Mouse (Mus musculus) midbrain, postnatal 0 days (tissue): ENCODE data around the gene Acoxl. TPM values are rescaled to one million over a fixed set of nuclear protein-coding genes. Genes with fewer than 3 reads are reported as not detected.
A peak's percentile ranks its signal among the peaks of the same experiment; 100 is the strongest.

Source experiments
- ATAC-seq: fragments of 200-750 bp; cut with Nextera tagmentation; 2 replicates; pipeline ENCODE4 v1.8.0; 2017; ENCODE audit warnings: moderate number of reproducible peaks, mild to moderate bottlenecking, moderate TSS enrichment, moderate library complexity; ENCODE audit not compliant: low FRiP score
- DNase-seq: peaks from one replicate; pipeline ENCODE4 v3.0.0-alpha.2; 2015; ENCODE audit warnings: low spot score
- H3K27ac ChIP-seq: fragments of 300-500 bp; sonication (generic); 2 replicates; pipeline ENCODE4 v1.5.1; 2014; ENCODE audit warnings: low read depth, mild to moderate bottlenecking, low read length, mixed read lengths
- H3K27me3 ChIP-seq: fragments of 300-500 bp; sonication (generic); 2 replicates; pipeline ENCODE4 v1.6.1; 2014; ENCODE audit warnings: low read length, control low read depth, mixed read lengths; ENCODE audit not compliant: insufficient read depth
- H3K36me3 ChIP-seq: fragments of 300-500 bp; sonication (generic); 2 replicates; pipeline ENCODE4 v1.6.1; 2014; ENCODE audit warnings: low read length, control low read depth, mixed read lengths; ENCODE audit not compliant: insufficient read depth
- H3K4me1 ChIP-seq: fragments of 300-500 bp; sonication (generic); 2 replicates; pipeline ENCODE4 v1.6.1; 2014; ENCODE audit warnings: mild to moderate bottlenecking, control low read depth, antibody characterized with exemption, low read length, mixed read lengths; ENCODE audit not compliant: insufficient read depth
- H3K4me2 ChIP-seq: fragments of 300-500 bp; sonication (generic); 2 replicates; pipeline ENCODE4 v1.6.1; 2014; ENCODE audit warnings: low read depth, mild to moderate bottlenecking, low read length, mixed read lengths; ENCODE audit not compliant: poor library complexity, severe bottlenecking
- H3K4me3 ChIP-seq: fragments of 300-500 bp; sonication (generic); 2 replicates; pipeline ENCODE4 v1.5.1; 2014; ENCODE audit warnings: low read depth, mild to moderate bottlenecking, low read length, moderate library complexity
- H3K9ac ChIP-seq: fragments of 300-500 bp; sonication (generic); replicated peaks from 2 replicates; pipeline ENCODE4 v1.6.1; 2014; ENCODE audit warnings: mild to moderate bottlenecking, low read length, moderate library complexity, mixed read lengths; ENCODE audit not compliant: poor library complexity, severe bottlenecking
- H3K9me3 ChIP-seq: fragments of 300-500 bp; sonication (generic); 2 replicates; pipeline ENCODE4 v1.6.1; 2016; ENCODE audit warnings: low read length, control low read depth
- CTCF ChIP-seq: IDR thresholded peaks from 2 replicates; pipeline ENCODE4 v1.5.1; 2016; ENCODE audit warnings: antibody characterized with exemption, mild to moderate bottlenecking
- WGBS: fragments of 180-500 bp; shearing (Covaris S2); extraction: QIAGEN DNeasy Blood & Tissue Kit; methylation state at CpG from one replicate; pipeline ENCODE4 v1.1.7; 2014; 5-methylcytosine and 5-hydroxymethylcytosine counted together
- polyA plus RNA-seq: library from polyadenylated mRNA; unstranded; fragments of >200 nt; fragmentation: Nextera tagmentation; extraction: Ambion mirVana; gene quantifications from 2 replicates; pipeline ENCODE4 v1.2.1, GENCODE M21; 2015
- total RNA-seq: library from RNA; depleted of rRNA; stranded (reverse); fragments of >200 nt; gene quantifications from 2 replicates; pipeline ENCODE4 v1.2.3, GENCODE M21; 2014

Gene Acoxl
- total and polyA plus RNA-seq, 2 experiments from 2014 or later = 0.05 to 0.12 TPM

GRCm38 (mm10) chr2:127931576-127931975 lies 92.9 kb downstream of the Acoxl start:
- no peak for TF ChIP-seq CTCF
- no peaks in the 10 kb centered on the region for H3K9me3 ChIP-seq
- H3K4me3 ChIP-seq = no peak overlapping the region
- no peak overlapping the region for H3K27ac ChIP-seq
- H3K27me3 ChIP-seq = no peaks in the 10 kb centered on the region
- H3K36me3 ChIP-seq = no peaks in the 10 kb centered on the region
- WGBS = 80% methylated on average over 4 of the region's 4 CpGs
- no peak for ATAC-seq
- H3K4me1 ChIP-seq = no peaks in the 10 kb centered on the region; the same call in 1 of the 2 replicates
- no peak for DNase-seq
- H3K4me2 ChIP-seq = no peak overlapping the region
- H3K9ac ChIP-seq = no peak overlapping the region

- Histone ChIP-seq H3K4me1 (no peaks in the 10 kb centered on the region; the same call in 1 of the 2 replicates), H3K27me3 (no peaks in the 10 kb centered on the region), H3K27ac (no peak overlapping the region), H3K4me3 (no peak overlapping the region), H3K36me3 (no peaks in the 10 kb centered on the region), H3K9ac (no peak overlapping the region), H3K9me3 (no peaks in the 10 kb centered on the region), H3K4me2 (no peak overlapping the region)
- no peak for TF ChIP-seq CTCF
- ATAC-seq = no peak
- WGBS = 76% methylated on average over 3 of the region's 3 CpGs
- peak; percentile 21 for DNase-seq
Observed at GRCm38 (mm10) chr2:127933531-127933931, 94.9 kb downstream of the Acoxl start.

GRCm38 (mm10) chr2:127937079-127937478 lies 98.4 kb downstream of the Acoxl start:
- Histone ChIP-seq H3K4me3 (no peak overlapping the region), H3K4me1 (no peaks in the 10 kb centered on the region), H3K27ac (no peak overlapping the region), H3K4me2 (no peak overlapping the region), H3K9me3 (no peaks in the 10 kb centered on the region), H3K27me3 (no peaks in the 10 kb centered on the region), H3K9ac (no peak overlapping the region), H3K36me3 (no peaks in the 10 kb centered on the region)
- peak; percentile 49 for TF ChIP-seq CTCF
- WGBS = 91% methylated on average over 3 of the region's 3 CpGs
- no peak for DNase-seq
- no peak for ATAC-seq

- WGBS = 94% methylated on average over 2 of the region's 2 CpGs
- no peaks in the 10 kb centered on the region for H3K27me3 ChIP-seq
- TF ChIP-seq CTCF = no peak
Observed at GRCm38 (mm10) chr2:127939206-127939605, 100.5 kb downstream of the Acoxl start.

GRCm38 (mm10) chr2:127960579-127960978 lies 121.9 kb downstream of the Acoxl start:
- TF ChIP-seq CTCF = no peak
- H3K27ac ChIP-seq = peak overlapping the region; percentile 69
- H3K36me3 ChIP-seq = no peaks in the 10 kb centered on the region
- no peak overlapping the region for H3K4me3 ChIP-seq
- H3K4me1 ChIP-seq = 0 out of 2 replicates have a peak, but pooled peaks cover 2% of the 10 kb centered on the region
- H3K9me3 ChIP-seq = no peaks in the 10 kb centered on the region
- WGBS = 24% methylated on average over 6 of the region's 6 CpGs
- 0 out of 2 replicates have a peak overlapping the region, but pooled peaks have one; percentile 9 for H3K4me2 ChIP-seq
- peak; percentile 68 for DNase-seq
- ATAC-seq = no peak
- peak overlapping the region; percentile 19; the same call in 1 of the 2 replicates for H3K9ac ChIP-seq
- H3K27me3 ChIP-seq = no peaks in the 10 kb centered on the region

More at GRCm38 (mm10) chr2:127939206-127939605, 100.5 kb downstream of the Acoxl start:
- ATAC-seq (no peak), DNase-seq (no peak)
- Histone ChIP-seq H3K9me3 (no peaks in the 10 kb centered on the region), H3K9ac (no peak overlapping the region), H3K36me3 (no peaks in the 10 kb centered on the region), H3K4me1 (no peaks in the 10 kb centered on the region), H3K4me2 (no peak overlapping the region), H3K27ac (no peak overlapping the region), H3K4me3 (no peak overlapping the region)

- 10% methylated on average over 2 of the region's 2 CpGs for WGBS
Observed at GRCm38 (mm10) chr2:127961154-127961553, 122.5 kb downstream of the Acoxl start.

More at GRCm38 (mm10) chr2:127961154-127961553, 122.5 kb downstream of the Acoxl start:
- ATAC-seq = no peak
- DNase-seq = peak; percentile 79
- Histone ChIP-seq H3K4me3 (no peak overlapping the region), H3K27me3 (no peaks in the 10 kb centered on the region), H3K36me3 (no peaks in the 10 kb centered on the region), H3K4me1 (0 out of 2 replicates have a peak, but pooled peaks cover 2% of the 10 kb centered on the region), H3K9me3 (no peaks in the 10 kb centered on the region), H3K9ac (no peak overlapping the region), H3K27ac (0 out of 2 replicates have a peak overlapping the region, but pooled peaks have one; percentile 4), H3K4me2 (no peak overlapping the region)
- no peak for TF ChIP-seq CTCF
